Mouse (Mus musculus): ENCODE measurements around the gene Zmym6. TPM values are rescaled to one million over a fixed set of nuclear protein-coding genes. Genes with fewer than 3 reads are reported as not detected.
A peak's percentile ranks its signal among the peaks of the same experiment; 100 is the strongest.

The Zmym6 gene
- polyA plus RNA-seq, 1 experiment, result 12.9 TPM

GRCm38 (mm10) chr4:127053071-127053470 is 24.1 kb upstream of the Zmym6 start:
- Histone ChIP-seq H3K4me3 (ENCODE audit: control insufficient read depth, low read depth, low read length) (no peak overlapping the region), H3K27me3 (ENCODE audit: control insufficient read depth, insufficient read depth, low read length) (no peaks in the 10 kb centered on the region), H3K4me1 (ENCODE audit: control insufficient read depth, insufficient read depth, low read length) (no peaks in the 10 kb centered on the region), H3K27ac (ENCODE audit: control insufficient read depth, insufficient read depth, low read depth, low read length) (no peak overlapping the region), H3K36me3 (ENCODE audit: control insufficient read depth, insufficient read depth, low read length) (peaks cover 2% of the 10 kb centered on the region)
- TF ChIP-seq CTCF (IDR thresholded peaks at IDR 0.05; ENCODE audit: control insufficient read depth, insufficient read depth, insufficient replicate concordance, low read depth, low read length) (no peak), POLR2A (IDR thresholded peaks at IDR 0.05; ENCODE audit: control insufficient read depth, low read depth, low read length) (no peak)

GRCm38 (mm10) chr4:127054522-127055198 is 22.5 kb upstream of the Zmym6 start:
- peaks cover 1% of the 10 kb centered on the region for H3K36me3 ChIP-seq (ENCODE audit: control insufficient read depth, insufficient read depth, low read length)
- TF ChIP-seq CTCF (IDR thresholded peaks at IDR 0.05; ENCODE audit: control insufficient read depth, insufficient read depth, insufficient replicate concordance, low read depth, low read length) (no peak), POLR2A (IDR thresholded peaks at IDR 0.05; ENCODE audit: control insufficient read depth, low read depth, low read length) (no peak)
- H3K4me1 ChIP-seq (ENCODE audit: control insufficient read depth, insufficient read depth, low read length), result no peaks in the 10 kb centered on the region
- no peak overlapping the region for H3K4me3 ChIP-seq (ENCODE audit: control insufficient read depth, low read depth, low read length)
- H3K27me3 ChIP-seq (ENCODE audit: control insufficient read depth, insufficient read depth, low read length), result no peaks in the 10 kb centered on the region
- no peak overlapping the region for H3K27ac ChIP-seq (ENCODE audit: control insufficient read depth, insufficient read depth, low read depth, low read length)

- Histone ChIP-seq H3K4me3 (ENCODE audit: control insufficient read depth, low read depth, low read length) (peak within 1 kb of the TSS; percentile 99), H3K36me3 (ENCODE audit: control insufficient read depth, insufficient read depth, low read length) (peaks cover 1% of the 10 kb centered on the region; the same call in 1 of the 2 replicates), H3K27ac (ENCODE audit: control insufficient read depth, insufficient read depth, low read depth, low read length) (peak within 1 kb of the TSS; percentile 92), H3K27me3 (ENCODE audit: control insufficient read depth, insufficient read depth, low read length) (no peaks in the 10 kb centered on the region), H3K4me1 (ENCODE audit: control insufficient read depth, insufficient read depth, low read length) (peaks cover 3% of the 10 kb centered on the region; the same call in 1 of the 2 replicates)
- TF ChIP-seq CTCF (IDR thresholded peaks at IDR 0.05; ENCODE audit: control insufficient read depth, insufficient read depth, insufficient replicate concordance, low read depth, low read length), result no peak
- TF ChIP-seq POLR2A (IDR thresholded peaks at IDR 0.05; ENCODE audit: control insufficient read depth, low read depth, low read length), result peak; percentile 88
These were observed 16.4 kb upstream of the Zmym6 start, which contains the start of gene Zmym1 for GRCm38 (mm10) chr4:127060585-127061290. Zmym1 (minus strand) TSS chr4:127061152.

GRCm38 (mm10) chr4:127064051-127064450 is 13.1 kb upstream of the Zmym6 start:
- Histone ChIP-seq H3K27me3 (ENCODE audit: control insufficient read depth, insufficient read depth, low read length) (no peaks in the 10 kb centered on the region), H3K4me3 (ENCODE audit: control insufficient read depth, low read depth, low read length) (no peak overlapping the region), H3K36me3 (ENCODE audit: control insufficient read depth, insufficient read depth, low read length) (no peaks in the 10 kb centered on the region), H3K27ac (ENCODE audit: control insufficient read depth, insufficient read depth, low read depth, low read length) (no peak overlapping the region), H3K4me1 (ENCODE audit: control insufficient read depth, insufficient read depth, low read length) (peaks cover 3% of the 10 kb centered on the region; the same call in 1 of the 2 replicates)
- no peak for TF ChIP-seq POLR2A (IDR thresholded peaks at IDR 0.05; ENCODE audit: control insufficient read depth, low read depth, low read length)
- no peak for TF ChIP-seq CTCF (IDR thresholded peaks at IDR 0.05; ENCODE audit: control insufficient read depth, insufficient read depth, insufficient replicate concordance, low read depth, low read length)

GRCm38 (mm10) chr4:127074915-127075314 is 2.3 kb upstream of the Zmym6 start:
- no peak for TF ChIP-seq CTCF (IDR thresholded peaks at IDR 0.05; ENCODE audit: control insufficient read depth, insufficient read depth, insufficient replicate concordance, low read depth, low read length)
- no peak for TF ChIP-seq POLR2A (IDR thresholded peaks at IDR 0.05; ENCODE audit: control insufficient read depth, low read depth, low read length)
- H3K4me3 ChIP-seq (ENCODE audit: control insufficient read depth, low read depth, low read length), result no peak overlapping the region
- H3K36me3 ChIP-seq (ENCODE audit: control insufficient read depth, insufficient read depth, low read length), result no peaks in the 10 kb centered on the region
- H3K27me3 ChIP-seq (ENCODE audit: control insufficient read depth, insufficient read depth, low read length), result no peaks in the 10 kb centered on the region
- H3K4me1 ChIP-seq (ENCODE audit: control insufficient read depth, insufficient read depth, low read length), result no peaks in the 10 kb centered on the region; the same call in 1 of the 2 replicates
- no peak overlapping the region for H3K27ac ChIP-seq (ENCODE audit: control insufficient read depth, insufficient read depth, low read depth, low read length)

GRCm38 (mm10) chr4:127080806-127081205 is 3.6 kb downstream of the Zmym6 start:
- H3K27ac ChIP-seq (ENCODE audit: control insufficient read depth, insufficient read depth, low read depth, low read length), result no peak overlapping the region

GRCm38 (mm10) chr4:127083131-127083530 is 5.9 kb downstream of the Zmym6 start:
- Histone ChIP-seq H3K36me3 (ENCODE audit: control insufficient read depth, insufficient read depth, low read length) (no peaks in the 10 kb centered on the region), H3K27me3 (ENCODE audit: control insufficient read depth, insufficient read depth, low read length) (no peaks in the 10 kb centered on the region), H3K4me1 (ENCODE audit: control insufficient read depth, insufficient read depth, low read length) (no peaks in the 10 kb centered on the region), H3K27ac (ENCODE audit: control insufficient read depth, insufficient read depth, low read depth, low read length) (no peak overlapping the region), H3K4me3 (ENCODE audit: control insufficient read depth, low read depth, low read length) (no peak overlapping the region)
- TF ChIP-seq POLR2A (IDR thresholded peaks at IDR 0.05; ENCODE audit: control insufficient read depth, low read depth, low read length) (no peak), CTCF (IDR thresholded peaks at IDR 0.05; ENCODE audit: control insufficient read depth, insufficient read depth, insufficient replicate concordance, low read depth, low read length) (no peak)

More at GRCm38 (mm10) chr4:127080806-127081205, 3.6 kb downstream of the Zmym6 start:
- Histone ChIP-seq H3K4me1 (ENCODE audit: control insufficient read depth, insufficient read depth, low read length) (no peaks in the 10 kb centered on the region; the same call in 1 of the 2 replicates), H3K4me3 (ENCODE audit: control insufficient read depth, low read depth, low read length) (no peak overlapping the region), H3K27me3 (ENCODE audit: control insufficient read depth, insufficient read depth, low read length) (no peaks in the 10 kb centered on the region), H3K36me3 (ENCODE audit: control insufficient read depth, insufficient read depth, low read length) (no peaks in the 10 kb centered on the region)
- TF ChIP-seq POLR2A (IDR thresholded peaks at IDR 0.05; ENCODE audit: control insufficient read depth, low read depth, low read length) (no peak), CTCF (IDR thresholded peaks at IDR 0.05; ENCODE audit: control insufficient read depth, insufficient read depth, insufficient replicate concordance, low read depth, low read length) (no peak)

Data from testis, adult 2 months (tissue).